Mouse (Mus musculus): Measurements from ENCODE around the gene Frmd5. TPM values are rescaled to one million over a fixed set of nuclear protein-coding genes. Genes with fewer than 3 reads are reported as not detected.

Frmd5 gene
- total and polyA plus RNA-seq, 2 experiments from 2014 or later: 125 to 231 TPM

DNA sequence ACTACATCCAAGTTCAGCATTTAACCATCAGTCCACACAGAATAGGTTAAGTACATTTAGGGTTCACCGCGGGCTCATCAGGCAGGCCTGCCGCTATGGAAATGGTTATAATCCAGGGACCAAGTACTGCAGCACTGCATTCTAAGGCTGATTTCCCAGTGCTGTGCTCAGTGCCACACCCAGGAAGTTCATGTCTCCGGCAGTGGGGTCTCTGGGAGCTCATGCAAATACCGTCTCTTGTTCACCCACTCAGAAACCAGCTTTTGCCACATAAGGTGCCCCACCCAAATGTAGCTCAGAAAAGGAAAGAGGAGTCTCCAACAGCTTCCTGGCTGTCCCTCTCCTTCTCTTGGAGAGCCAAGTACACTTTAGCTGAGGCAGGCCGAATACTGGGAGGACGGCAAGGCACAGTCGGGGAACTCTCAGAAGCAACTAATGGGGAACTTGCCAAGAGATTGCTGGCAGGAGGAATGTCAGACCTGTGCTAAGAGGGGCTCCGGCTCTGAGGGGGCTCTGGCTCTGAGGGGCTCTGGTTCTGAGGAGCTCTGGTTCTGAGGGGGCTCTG is 232.7 kb downstream of the Frmd5 start:
- peak; percentile 25 for DNase-seq (ENCODE audit: low spot score)
- no peak overlapping the region for H3K27ac ChIP-seq (ENCODE audit: low read depth)
- 41% methylated on average over 9 of the region's 9 CpGs for WGBS
- no peaks in the 10 kb centered on the region for H3K27me3 ChIP-seq (ENCODE audit: control insufficient read depth, insufficient read depth, low read length)
- TF ChIP-seq CTCF (IDR thresholded peaks at IDR 0.05; ENCODE audit: low read depth) (no peak), EP300 (IDR thresholded peaks at IDR 0.05; ENCODE audit: low read depth) (no peak)
- peaks cover 12% of the 10 kb centered on the region; the same call in 1 of the 2 replicates for H3K4me1 ChIP-seq (ENCODE audit: control insufficient read depth, insufficient read depth)
- no peak for ATAC-seq (ENCODE audit: insufficient read depth, low read depth)
- no peaks in the 10 kb centered on the region for H3K9me3 ChIP-seq (replicated peaks; ENCODE audit: control insufficient read depth, low read length)
- H3K9ac ChIP-seq (replicated peaks; ENCODE audit: low read depth, low read length): no peak overlapping the region
- H3K36me3 ChIP-seq (replicated peaks; ENCODE audit: control insufficient read depth, insufficient read depth, low read length): no peaks in the 10 kb centered on the region
- H3K4me2 ChIP-seq (ENCODE audit: low read depth, low read length): no peak overlapping the region
- no peak overlapping the region for H3K4me3 ChIP-seq (ENCODE audit: low read depth, low read length)

DNA sequence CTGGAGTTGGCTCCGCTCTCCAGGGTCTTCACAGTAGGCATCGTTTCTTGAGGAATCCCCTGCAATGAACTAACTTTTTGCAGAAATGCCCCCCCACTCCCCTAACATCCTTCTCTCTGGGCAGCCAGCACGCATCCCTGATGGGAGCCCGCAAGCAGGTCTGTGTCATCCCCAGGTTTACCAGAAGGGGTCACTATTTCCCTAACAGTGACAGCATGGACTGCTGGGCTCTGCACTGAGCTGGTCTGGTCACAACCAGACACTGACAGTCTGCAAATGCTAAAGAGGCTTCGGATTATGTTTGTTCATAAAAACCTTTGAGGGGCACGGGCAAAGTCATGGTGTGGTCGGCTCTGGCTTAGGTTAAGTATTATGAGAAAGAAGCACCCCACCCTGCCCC is 235.1 kb downstream of the Frmd5 start:
- 11% methylated on average over 7 of the region's 7 CpGs for WGBS
- DNase-seq (ENCODE audit: low spot score) (peak; percentile 86), ATAC-seq (ENCODE audit: insufficient read depth, low read depth) (peak; percentile 86)
- no peak overlapping the region for H3K9ac ChIP-seq (replicated peaks; ENCODE audit: low read depth, low read length)
- no peak overlapping the region for H3K4me2 ChIP-seq (ENCODE audit: low read depth, low read length)
- 0 out of 2 replicates have a peak, but pooled peaks cover 7% of the 10 kb centered on the region for H3K27me3 ChIP-seq (ENCODE audit: control insufficient read depth, insufficient read depth, low read length)
- H3K36me3 ChIP-seq (replicated peaks; ENCODE audit: control insufficient read depth, insufficient read depth, low read length): no peaks in the 10 kb centered on the region
- H3K27ac ChIP-seq (ENCODE audit: low read depth): no peak overlapping the region
- H3K4me3 ChIP-seq (ENCODE audit: low read depth, low read length): no peak overlapping the region
- H3K4me1 ChIP-seq (ENCODE audit: control insufficient read depth, insufficient read depth): peaks cover 12% of the 10 kb centered on the region; the same call in 1 of the 2 replicates
- H3K9me3 ChIP-seq (replicated peaks; ENCODE audit: control insufficient read depth, low read length): no peaks in the 10 kb centered on the region
- no peak for TF ChIP-seq EP300 (IDR thresholded peaks at IDR 0.05; ENCODE audit: low read depth)
- peak; percentile 96 for TF ChIP-seq CTCF (IDR thresholded peaks at IDR 0.05; ENCODE audit: low read depth)

DNA sequence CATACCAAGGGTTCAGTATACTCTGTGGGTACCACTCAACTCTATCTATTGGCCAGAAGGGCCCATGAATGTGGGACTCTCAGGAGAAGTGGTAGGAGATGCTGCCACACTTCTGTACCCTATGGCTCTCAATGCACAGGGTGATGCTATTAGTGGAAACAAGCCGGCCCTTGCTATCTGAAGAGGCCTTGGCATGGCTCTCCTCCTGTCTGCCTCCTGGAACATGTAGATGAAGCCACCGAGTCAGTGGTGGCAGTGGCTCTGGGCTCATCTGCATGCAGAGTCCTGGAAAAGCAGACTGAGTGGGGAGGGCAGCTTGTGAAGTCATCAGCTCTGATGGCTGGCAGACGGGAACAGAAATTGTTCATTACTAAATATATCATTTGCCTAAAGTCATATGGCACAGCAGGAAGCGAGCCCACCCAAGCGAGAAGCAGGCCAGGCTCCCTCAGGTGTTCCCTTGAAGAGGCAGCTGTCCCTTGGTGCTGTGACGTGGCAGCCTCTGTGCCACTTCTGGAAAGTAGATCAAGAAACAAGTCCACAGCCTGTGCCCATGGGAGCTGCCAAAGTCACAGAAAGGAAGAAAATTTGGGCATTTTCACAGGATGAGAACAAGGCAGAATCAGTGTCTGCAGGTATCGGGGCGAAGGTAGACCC is 235.8 kb downstream of the Frmd5 start:
- H3K4me2 ChIP-seq (ENCODE audit: low read depth, low read length): no peak overlapping the region
- no peaks in the 10 kb centered on the region for H3K36me3 ChIP-seq (replicated peaks; ENCODE audit: control insufficient read depth, insufficient read depth, low read length)
- no peak overlapping the region for H3K4me3 ChIP-seq (ENCODE audit: low read depth, low read length)
- ATAC-seq (ENCODE audit: insufficient read depth, low read depth): peak; percentile 47; the same call in 1 of the 2 replicates
- H3K27ac ChIP-seq (ENCODE audit: low read depth): 0 out of 2 replicates have a peak overlapping the region, but pooled peaks have one; percentile 22
- no peaks in the 10 kb centered on the region for H3K9me3 ChIP-seq (replicated peaks; ENCODE audit: control insufficient read depth, low read length)
- H3K27me3 ChIP-seq (ENCODE audit: control insufficient read depth, insufficient read depth, low read length): 0 out of 2 replicates have a peak, but pooled peaks cover 7% of the 10 kb centered on the region
- DNase-seq (ENCODE audit: low spot score): no peak
- TF ChIP-seq CTCF (IDR thresholded peaks at IDR 0.05; ENCODE audit: low read depth) (no peak), EP300 (IDR thresholded peaks at IDR 0.05; ENCODE audit: low read depth) (no peak)
- H3K4me1 ChIP-seq (ENCODE audit: control insufficient read depth, insufficient read depth): peaks cover 12% of the 10 kb centered on the region; the same call in 1 of the 2 replicates
- no peak overlapping the region for H3K9ac ChIP-seq (replicated peaks; ENCODE audit: low read depth, low read length)
- WGBS: 26% methylated on average over 8 of the region's 8 CpGs

DNA sequence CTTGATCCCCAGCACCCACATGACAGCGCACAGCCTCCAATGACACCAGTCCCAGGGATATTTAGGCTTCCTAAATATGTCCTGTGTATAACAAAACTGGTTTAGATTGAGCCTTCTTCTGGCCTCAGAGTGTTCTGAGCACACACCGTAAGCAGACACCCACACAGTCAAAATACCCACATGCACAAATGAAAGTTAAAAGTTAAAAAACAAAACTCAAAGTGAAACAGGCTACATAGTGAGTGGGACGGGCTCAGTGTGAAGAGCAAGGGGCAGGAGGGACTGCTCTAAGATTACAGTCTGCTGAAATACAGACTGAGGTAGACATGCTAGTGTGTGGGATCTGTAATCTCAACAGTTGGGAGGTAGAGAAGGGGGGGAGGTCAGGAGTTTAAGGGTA is 236.8 kb downstream of the Frmd5 start:
- Histone ChIP-seq H3K4me3 (ENCODE audit: low read depth, low read length) (no peak overlapping the region), H3K4me2 (ENCODE audit: low read depth, low read length) (no peak overlapping the region), H3K9me3 (replicated peaks; ENCODE audit: control insufficient read depth, low read length) (no peaks in the 10 kb centered on the region), H3K27me3 (ENCODE audit: control insufficient read depth, insufficient read depth, low read length) (0 out of 2 replicates have a peak, but pooled peaks cover 7% of the 10 kb centered on the region), H3K9ac (replicated peaks; ENCODE audit: low read depth, low read length) (no peak overlapping the region), H3K4me1 (ENCODE audit: control insufficient read depth, insufficient read depth) (peaks cover 12% of the 10 kb centered on the region; the same call in 1 of the 2 replicates), H3K36me3 (replicated peaks; ENCODE audit: control insufficient read depth, insufficient read depth, low read length) (no peaks in the 10 kb centered on the region), H3K27ac (ENCODE audit: low read depth) (no peak overlapping the region)
- ATAC-seq (ENCODE audit: insufficient read depth, low read depth) (no peak), DNase-seq (ENCODE audit: low spot score) (no peak)
- TF ChIP-seq CTCF (IDR thresholded peaks at IDR 0.05; ENCODE audit: low read depth): no peak
- 92% methylated on average over 3 of the region's 3 CpGs for WGBS

DNA sequence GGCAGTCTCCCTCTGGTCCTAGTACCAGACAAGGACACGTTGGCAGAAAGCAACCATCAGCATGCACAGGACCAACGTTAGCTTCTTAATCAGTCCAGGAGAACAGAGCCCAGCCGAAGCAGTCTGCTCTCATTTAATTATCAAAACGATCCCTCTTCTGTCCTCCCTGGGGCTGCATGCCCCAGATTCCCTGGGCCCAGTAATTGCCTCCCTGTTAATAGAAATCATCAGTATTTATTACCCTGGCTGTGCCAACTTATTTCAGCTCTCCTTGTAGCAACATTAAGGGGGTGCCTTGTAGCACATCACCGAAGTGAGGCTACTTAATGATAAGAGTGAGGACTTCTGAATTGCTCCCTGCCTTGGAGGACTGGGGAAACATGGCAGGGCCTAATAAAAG is 241.0 kb downstream of the Frmd5 start:
- Histone ChIP-seq H3K9ac (replicated peaks; ENCODE audit: low read depth, low read length) (no peak overlapping the region), H3K27me3 (ENCODE audit: control insufficient read depth, insufficient read depth, low read length) (0 out of 2 replicates have a peak, but pooled peaks cover 7% of the 10 kb centered on the region), H3K4me3 (ENCODE audit: low read depth, low read length) (no peak overlapping the region), H3K4me1 (ENCODE audit: control insufficient read depth, insufficient read depth) (0 out of 2 replicates have a peak, but pooled peaks cover 4% of the 10 kb centered on the region), H3K27ac (ENCODE audit: low read depth) (no peak overlapping the region), H3K9me3 (replicated peaks; ENCODE audit: control insufficient read depth, low read length) (no peaks in the 10 kb centered on the region), H3K36me3 (replicated peaks; ENCODE audit: control insufficient read depth, insufficient read depth, low read length) (no peaks in the 10 kb centered on the region), H3K4me2 (ENCODE audit: low read depth, low read length) (no peak overlapping the region)
- TF ChIP-seq EP300 (IDR thresholded peaks at IDR 0.05; ENCODE audit: low read depth) (no peak), CTCF (IDR thresholded peaks at IDR 0.05; ENCODE audit: low read depth) (no peak)
- 64% methylated on average over 5 of the region's 5 CpGs for WGBS
- no peak for ATAC-seq (ENCODE audit: insufficient read depth, low read depth)
- DNase-seq (ENCODE audit: low spot score): no peak
